Mouse (Mus musculus) cerebellum, adult 11 months (tissue): Measurements from ENCODE around the gene Pid1.

Source experiments
- DNase-seq: peaks from one replicate; pipeline ENCODE4 v3.0.0; 2022

Pid1 gene

DNA sequence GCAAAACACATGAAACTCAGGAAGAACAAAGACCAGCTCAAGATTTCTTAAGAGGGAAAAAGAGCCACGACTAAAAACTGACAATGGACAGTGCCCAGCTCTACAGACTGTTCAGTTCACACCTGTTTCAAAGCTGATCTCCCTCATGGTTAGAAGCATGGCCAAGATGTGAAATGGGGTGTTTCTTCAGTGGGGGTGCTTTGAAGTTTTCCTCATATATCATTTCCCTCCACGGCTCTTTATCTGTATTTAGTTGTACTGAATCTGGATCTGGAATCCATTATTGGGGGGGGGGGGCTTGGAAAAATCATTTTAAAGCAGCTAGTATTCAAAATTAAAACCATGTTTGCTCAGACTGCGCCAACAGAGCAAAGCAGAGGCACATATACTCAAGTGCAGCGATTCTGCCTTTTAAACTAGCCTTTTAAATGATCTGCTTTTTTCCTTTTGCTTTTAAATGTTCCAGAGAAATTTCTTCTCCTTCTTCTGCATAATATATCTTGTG is 351.1 kb downstream of the Pid1 start:
- DNase-seq: no peak

GRCm38 (mm10) chr1:84002630-84003029 is 361.4 kb downstream of the Pid1 start:
- no peak for DNase-seq
